Mouse (Mus musculus) megakaryocyte-erythroid progenitor cell, adult 5-6 weeks (primary cell): ENCODE results near the gene Ppp4c. TPM values are rescaled to one million over a fixed set of nuclear protein-coding genes. Genes with fewer than 3 reads are reported as not detected.

Experiments used
- total RNA-seq, 2 experiments: library from RNA; stranded (forward) in 1 of 2; stranded (reverse) in 1 of 2; fragments of 200-1000, 215-1000 nt in 1 of 2; fragments of >200 nt in 1 of 2; fragmentation: Nextera tagmentation in 1 of 2; gene quantifications; 2 replicates each; pipeline ENCODE4 v1.2.3; 2014 to 2017

Gene Ppp4c
- total RNA-seq, 2 experiments from 2014 or later = 127 to 176 TPM

Other genes starting within 250 kb of the Ppp4c start
Only the 30 nearest of the 33 such genes appear.
- 193 and 244 TPM in 2 replicates for gene Eif3c, start 226.1 kb downstream of the Ppp4c start, total RNA-seq (2014; fragmentation: Nextera tagmentation)
- gene Eif3c, start 226.1 kb downstream of the Ppp4c start, total RNA-seq (2017) = 286 and 298 TPM in 2 replicates
- gene Apobr, start 207.6 kb downstream of the Ppp4c start, total RNA-seq (2014; fragmentation: Nextera tagmentation) = 0.79 and 2.4 TPM in 2 replicates
- 0.89 and 2.4 TPM in 2 replicates for gene Apobr, start 207.6 kb downstream of the Ppp4c start, total RNA-seq (2017)
- 24.5 and 43.7 TPM in 2 replicates for gene Cln3, start 206.7 kb downstream of the Ppp4c start, total RNA-seq (2014; fragmentation: Nextera tagmentation)
- 3.8 and 9.8 TPM in 2 replicates for gene Cln3, start 206.7 kb downstream of the Ppp4c start, total RNA-seq (2017)
- gene Il27, start 197.6 kb downstream of the Ppp4c start, total RNA-seq (2014; fragmentation: Nextera tagmentation) = not detected in 2 replicates
- not detected in 2 replicates for gene Il27, start 197.6 kb downstream of the Ppp4c start, total RNA-seq (2017)
- 6.3 TPM in 1 of 2 replicates, not detected in the other for gene Nupr1, start 161.6 kb downstream of the Ppp4c start, total RNA-seq (2014; fragmentation: Nextera tagmentation)
- gene Nupr1, start 161.6 kb downstream of the Ppp4c start, total RNA-seq (2017) = 2.7 and 9.9 TPM in 2 replicates
- gene Sgf29, start 143.2 kb downstream of the Ppp4c start, total RNA-seq (2014; fragmentation: Nextera tagmentation) = 100 and 125 TPM in 2 replicates
- gene Sgf29, start 143.2 kb downstream of the Ppp4c start, total RNA-seq (2017) = 37.4 and 51.0 TPM in 2 replicates
- gene Sult1a1, start 116.1 kb downstream of the Ppp4c start, total RNA-seq (2014; fragmentation: Nextera tagmentation) = not detected in 2 replicates
- not detected in 2 replicates for gene Sult1a1, start 116.1 kb downstream of the Ppp4c start, total RNA-seq (2017)
- 212 and 218 TPM in 2 replicates for gene Bola2, start 97.1 kb downstream of the Ppp4c start, total RNA-seq (2014; fragmentation: Nextera tagmentation)
- 107 and 179 TPM in 2 replicates for gene Bola2, start 97.1 kb downstream of the Ppp4c start, total RNA-seq (2017)
- gene Slx1b, start 96.7 kb downstream of the Ppp4c start, total RNA-seq (2014; fragmentation: Nextera tagmentation) = 3.7 and 9.3 TPM in 2 replicates
- gene Slx1b, start 96.7 kb downstream of the Ppp4c start, total RNA-seq (2017) = 2.9 and 3.0 TPM in 2 replicates
- gene Coro1a, start 84.7 kb downstream of the Ppp4c start, total RNA-seq (2014; fragmentation: Nextera tagmentation) = 31.8 and 35.5 TPM in 2 replicates
- gene Coro1a, start 84.7 kb downstream of the Ppp4c start, total RNA-seq (2017) = 40.7 and 41.2 TPM in 2 replicates
- 41.0 and 45.1 TPM in 2 replicates for gene Mapk3, start 32.9 kb downstream of the Ppp4c start, total RNA-seq (2014; fragmentation: Nextera tagmentation)
- 17.5 and 20.1 TPM in 2 replicates for gene Mapk3, start 32.9 kb downstream of the Ppp4c start, total RNA-seq (2017)
- 0.26 and 2.5 TPM in 2 replicates for gene Gdpd3, start 26.2 kb downstream of the Ppp4c start, total RNA-seq (2014; fragmentation: Nextera tagmentation)
- 0.09 TPM in 1 of 2 replicates, not detected in the other for gene Gdpd3, start 26.2 kb downstream of the Ppp4c start, total RNA-seq (2017)
- 26.6 and 40.6 TPM in 2 replicates for gene Ypel3, start 15.5 kb downstream of the Ppp4c start, total RNA-seq (2014; fragmentation: Nextera tagmentation)
- gene Ypel3, start 15.5 kb downstream of the Ppp4c start, total RNA-seq (2017) = 20.2 and 22.6 TPM in 2 replicates
- gene Tbx6, start 11.0 kb downstream of the Ppp4c start, total RNA-seq (2014; fragmentation: Nextera tagmentation) = 0.69 and 3.1 TPM in 2 replicates
- gene Tbx6, start 11.0 kb downstream of the Ppp4c start, total RNA-seq (2017) = not detected in 2 replicates
- gene Fam57b, start 5.2 kb upstream of the Ppp4c start, total RNA-seq (2014; fragmentation: Nextera tagmentation) = 0.61 TPM in 1 of 2 replicates, not detected in the other
- gene Fam57b, start 5.2 kb upstream of the Ppp4c start, total RNA-seq (2017) = 0.42 TPM in 1 of 2 replicates, not detected in the other
- gene 4930451I11Rik, start 39.1 kb upstream of the Ppp4c start, total RNA-seq (2014; fragmentation: Nextera tagmentation) = not detected in 2 replicates
- gene 4930451I11Rik, start 39.1 kb upstream of the Ppp4c start, total RNA-seq (2017) = not detected in 2 replicates
- not detected in 2 replicates for gene Doc2a, start 54.9 kb upstream of the Ppp4c start, total RNA-seq (2014; fragmentation: Nextera tagmentation)
- not detected in 2 replicates for gene Doc2a, start 54.9 kb upstream of the Ppp4c start, total RNA-seq (2017)
- gene Hirip3, start 69.5 kb upstream of the Ppp4c start, total RNA-seq (2014; fragmentation: Nextera tagmentation) = 51.6 and 123 TPM in 2 replicates
- gene Hirip3, start 69.5 kb upstream of the Ppp4c start, total RNA-seq (2017) = 327 and 333 TPM in 2 replicates
- gene Ino80e, start 69.9 kb upstream of the Ppp4c start, total RNA-seq (2014; fragmentation: Nextera tagmentation) = 124 and 132 TPM in 2 replicates
- 29.4 and 45.6 TPM in 2 replicates for gene Ino80e, start 69.9 kb upstream of the Ppp4c start, total RNA-seq (2017)
- 36.1 and 44.2 TPM in 2 replicates for gene Taok2, start 92.2 kb upstream of the Ppp4c start, total RNA-seq (2014; fragmentation: Nextera tagmentation)
- 22.1 and 25.1 TPM in 2 replicates for gene Taok2, start 92.2 kb upstream of the Ppp4c start, total RNA-seq (2017)
- 22.0 and 27.2 TPM in 2 replicates for gene Tmem219, start 130.4 kb upstream of the Ppp4c start, total RNA-seq (2014; fragmentation: Nextera tagmentation)
- gene Tmem219, start 130.4 kb upstream of the Ppp4c start, total RNA-seq (2017) = 9.2 and 17.9 TPM in 2 replicates
- 14.0 and 18.6 TPM in 2 replicates for gene Kctd13, start 136.4 kb upstream of the Ppp4c start, total RNA-seq (2014; fragmentation: Nextera tagmentation)
- 9.0 and 22.1 TPM in 2 replicates for gene Kctd13, start 136.4 kb upstream of the Ppp4c start, total RNA-seq (2017)
- not detected in 2 replicates for gene Asphd1, start 157.1 kb upstream of the Ppp4c start, total RNA-seq (2014; fragmentation: Nextera tagmentation)
- gene Asphd1, start 157.1 kb upstream of the Ppp4c start, total RNA-seq (2017) = not detected in 2 replicates
- gene Sez6l2, start 158.1 kb upstream of the Ppp4c start, total RNA-seq (2014; fragmentation: Nextera tagmentation) = 3.2 and 4.4 TPM in 2 replicates
- gene Sez6l2, start 158.1 kb upstream of the Ppp4c start, total RNA-seq (2017) = 0.76 TPM in 1 of 2 replicates, not detected in the other
- gene Cdipt, start 183.4 kb upstream of the Ppp4c start, total RNA-seq (2014; fragmentation: Nextera tagmentation) = 61.3 and 70.2 TPM in 2 replicates
- gene Cdipt, start 183.4 kb upstream of the Ppp4c start, total RNA-seq (2017) = 31.8 and 49.8 TPM in 2 replicates
- not detected in 2 replicates for gene Cdiptos, start 183.6 kb upstream of the Ppp4c start, total RNA-seq (2014; fragmentation: Nextera tagmentation)
- gene Cdiptos, start 183.6 kb upstream of the Ppp4c start, total RNA-seq (2017) = 0.23 TPM in 1 of 2 replicates, not detected in the other
- gene Mvp, start 222.1 kb upstream of the Ppp4c start, total RNA-seq (2014; fragmentation: Nextera tagmentation) = 5.6 and 7.9 TPM in 2 replicates
- gene Mvp, start 222.1 kb upstream of the Ppp4c start, total RNA-seq (2017) = 13.5 and 19.7 TPM in 2 replicates
- 0.66 TPM in 1 of 2 replicates, not detected in the other for gene Pagr1b, start 224.0 kb upstream of the Ppp4c start, total RNA-seq (2014; fragmentation: Nextera tagmentation)
- 4.5 and 8.7 TPM in 2 replicates for gene Pagr1b, start 224.0 kb upstream of the Ppp4c start, total RNA-seq (2017)
- gene Pagr1a, start 224.9 kb upstream of the Ppp4c start, total RNA-seq (2014; fragmentation: Nextera tagmentation) = 62.5 and 66.9 TPM in 2 replicates
- 24.5 TPM in 1 of 2 replicates, not detected in the other for gene Pagr1a, start 224.9 kb upstream of the Ppp4c start, total RNA-seq (2017)
- 0.47 and 3.3 TPM in 2 replicates for gene Gm42742, start 228.6 kb upstream of the Ppp4c start, total RNA-seq (2014; fragmentation: Nextera tagmentation)
- 22.6 TPM in 1 of 2 replicates, not detected in the other for gene Gm42742, start 228.6 kb upstream of the Ppp4c start, total RNA-seq (2017)